Mouse (Mus musculus): ENCODE measurements around the gene Irx2. TPM values are rescaled to one million over a fixed set of nuclear protein-coding genes. Genes with fewer than 3 reads are reported as not detected.

Gene Irx2
- total RNA-seq, 1 experiment from 2014 or later = not detected

DNA sequence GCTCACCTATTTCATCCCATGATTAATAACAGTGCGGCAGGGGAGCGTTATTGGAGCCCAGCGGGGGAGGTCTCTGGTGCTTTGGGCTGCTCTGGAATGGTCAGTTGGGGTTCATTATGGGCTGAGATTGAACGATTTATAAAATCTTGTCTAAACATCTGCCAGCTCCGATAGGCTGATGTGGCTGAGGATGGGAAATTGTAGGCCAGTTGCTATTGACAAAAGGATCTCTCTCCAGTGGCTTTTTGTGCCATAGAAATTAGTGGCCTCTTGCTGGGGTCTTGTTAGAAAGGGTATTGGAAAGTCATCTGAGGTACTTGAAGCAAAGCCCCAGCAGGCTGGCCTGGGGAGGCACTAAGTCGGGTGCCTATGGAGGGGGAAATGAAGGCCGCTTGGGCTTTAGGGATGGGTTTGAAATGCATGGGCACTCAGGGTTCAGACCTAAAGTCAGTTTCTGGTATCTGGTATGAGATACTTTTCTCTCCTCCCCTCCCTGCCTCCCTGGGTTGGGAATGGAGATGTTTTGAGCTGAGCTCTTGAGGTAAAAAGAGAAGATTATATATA lies 6.2 kb downstream of the Irx2 start:
- ATAC-seq (replicated peaks; ENCODE audit: low read depth, poor library complexity, severe bottlenecking) = no peak

GRCm38 (mm10) chr13:72636331-72636851 lies 7.8 kb downstream of the Irx2 start:
- ATAC-seq (replicated peaks; ENCODE audit: low read depth, poor library complexity, severe bottlenecking) = no peak

- no peak for ATAC-seq (replicated peaks; ENCODE audit: low read depth, poor library complexity, severe bottlenecking)
Observed at GRCm38 (mm10) chr13:72637536-72637935, 8.9 kb downstream of the Irx2 start.

- no peak for ATAC-seq (replicated peaks; ENCODE audit: low read depth, poor library complexity, severe bottlenecking)
Observed at GRCm38 (mm10) chr13:72638401-72639130, 9.9 kb downstream of the Irx2 start.

GRCm38 (mm10) chr13:72639441-72640130 lies 11.0 kb downstream of the Irx2 start:
- peak; percentile 57 for ATAC-seq (replicated peaks; ENCODE audit: low read depth, poor library complexity, severe bottlenecking)

DNA sequence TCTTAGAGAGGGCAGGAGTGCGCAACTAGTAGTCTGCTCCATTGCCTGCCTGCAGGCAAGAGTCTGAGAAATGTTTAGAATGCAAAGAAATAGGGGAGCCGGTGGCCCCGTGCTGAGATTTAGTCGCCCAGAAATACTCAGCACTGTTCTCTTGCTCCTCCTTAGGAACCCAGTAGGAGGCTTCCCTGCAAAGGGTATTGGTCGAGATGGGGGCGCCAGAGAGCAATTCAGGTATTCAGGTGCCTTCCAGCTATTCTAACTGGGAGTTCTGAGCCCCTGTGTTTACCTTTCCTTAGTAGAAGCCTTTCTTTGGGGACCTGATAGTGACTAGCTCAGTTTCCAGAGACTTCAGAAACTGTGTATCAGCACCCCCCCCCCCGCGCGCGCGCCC lies 11.5 kb downstream of the Irx2 start:
- ATAC-seq (replicated peaks; ENCODE audit: low read depth, poor library complexity, severe bottlenecking) = peak; percentile 40; the same call in 1 of the 2 replicates

- ATAC-seq (replicated peaks; ENCODE audit: low read depth, poor library complexity, severe bottlenecking) = no peak
Observed at GRCm38 (mm10) chr13:72656447-72656846, 27.8 kb downstream of the Irx2 start.

DNA sequence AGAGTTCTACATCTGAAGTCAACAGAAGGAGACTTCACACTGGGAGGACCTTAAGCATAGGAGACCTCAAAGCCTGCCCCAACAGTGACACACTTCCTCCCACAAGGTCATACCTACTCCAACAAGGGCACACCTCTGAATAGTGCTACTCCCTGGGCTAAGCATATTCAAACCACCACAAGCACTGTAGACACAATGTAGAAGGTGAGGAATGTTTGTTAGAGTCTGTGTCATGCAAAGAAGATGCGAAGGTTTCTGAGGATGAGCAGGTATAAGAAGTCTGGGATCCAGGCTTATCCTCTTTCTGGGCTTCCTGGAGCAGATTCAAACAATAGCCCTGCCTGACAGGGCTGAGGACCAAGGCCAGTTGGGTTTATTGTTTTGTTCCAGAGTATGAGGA lies 47.2 kb downstream of the Irx2 start:
- no peak for ATAC-seq (replicated peaks; ENCODE audit: low read depth, poor library complexity, severe bottlenecking)
